ENCODE assay signal across 34 mouse cellular contexts in genomic region chr4:118356738-118357137, GRCm38 (mm10). TPM values are rescaled to one million over a fixed set of nuclear protein-coding genes. Genes with fewer than 3 reads are reported as not detected.
DNase-seq lines count a peak whose midpoint lies in the region; ATAC-seq and TF ChIP-seq lines count a peak whose summit lies in the region.
"Had no signal": no experiment of that assay in that cellular context is flagged by ENCODE, and none has a peak within 500 bp of the region (broad histone marks: within the 10 kb centered on the region; RNA-seq: fewer than 3 reads in every experiment).

No protein-coding gene starts in this region.

- DNase-seq in liver, adult 2 months (ENCODE audit: extremely low read depth, low read depth, low spot score), result peak; percentile 100
- no peak for DNase-seq in kidney, postnatal 0 days (ENCODE audit: low spot score)
- DNase-seq in adrenal gland, postnatal 10 days, result no peak
- DNase-seq in heart, postnatal 10 days, result no peak
- DNase-seq: adrenal gland, postnatal 25 days; cerebellum, adult 18-20 months; cerebellum, postnatal 14 days; gastrocnemius, adult 2 months; gastrocnemius, postnatal 36 days; heart, adult 2 months; heart, postnatal 14 days; layer of hippocampus, postnatal 36 days; left cerebral cortex, postnatal 4 days; lung, adult 18-20 months; lung, postnatal 4 days; right cerebral cortex, adult 18-20 months; thymus, adult 18-20 months; thymus, postnatal 25 days had no signal

- peaks cover 8% of the 10 kb centered on the region for H3K4me1 ChIP-seq in intestine, embryonic 16.5 days (ENCODE audit: control insufficient read depth, insufficient read depth, low read length)
- H3K4me1 ChIP-seq in intestine, embryonic 15.5 days (replicated peaks), result peaks cover 12% of the 10 kb centered on the region; the same call in 1 of the 2 replicates
- peaks cover 17% of the 10 kb centered on the region for H3K4me1 ChIP-seq in liver, adult 2 months (ENCODE audit: control insufficient read depth, insufficient read depth, low read length)
- peaks cover 29% of the 10 kb centered on the region for H3K4me1 ChIP-seq in liver, embryonic 12.5 days
- H3K4me1 ChIP-seq in kidney, postnatal 0 days (replicated peaks; ENCODE audit: insufficient read depth, low read length), result peaks cover 10% of the 10 kb centered on the region; the same call in 1 of the 2 replicates
- peaks cover 19% of the 10 kb centered on the region for H3K4me1 ChIP-seq in small intestine, adult 2 months (ENCODE audit: control insufficient read depth, insufficient read depth, insufficient read length, low read length)

- TF ChIP-seq POLR2A in liver, adult 2 months (IDR thresholded peaks at IDR 0.05; ENCODE audit: extremely low read depth, insufficient read depth, low read length), result no peak
- TF ChIP-seq POLR2A in small intestine, adult 2 months (IDR thresholded peaks at IDR 0.05; ENCODE audit: low read depth, low read length), result no peak

- intact Hi-C loops in heart, postnatal 10 days (cut with DNase I), result no loop called here

- no peaks in the 10 kb centered on the region for H3K27me3 ChIP-seq in intestine, embryonic 16.5 days (replicated peaks; ENCODE audit: control insufficient read depth, insufficient read depth, low read length)
- H3K27me3 ChIP-seq in intestine, embryonic 15.5 days (replicated peaks), result no peaks in the 10 kb centered on the region
- no peaks in the 10 kb centered on the region for H3K27me3 ChIP-seq in liver, adult 2 months (ENCODE audit: control insufficient read depth, insufficient read depth, low read length)
- no peaks in the 10 kb centered on the region for H3K27me3 ChIP-seq in liver, embryonic 12.5 days (replicated peaks)
- no peaks in the 10 kb centered on the region for H3K27me3 ChIP-seq in kidney, postnatal 0 days (ENCODE audit: insufficient read depth, low read length)
- H3K27me3 ChIP-seq in small intestine, adult 2 months (ENCODE audit: control insufficient read depth, insufficient read depth, low read length), result no peaks in the 10 kb centered on the region
- H3K27me3 ChIP-seq: CH12.LX; heart, embryonic 13.5 days; midbrain, embryonic 12.5 days; neural tube, embryonic 12.5 days; Patski had no signal

- no peaks in the 10 kb centered on the region for H3K36me3 ChIP-seq in intestine, embryonic 16.5 days (ENCODE audit: control insufficient read depth, insufficient read depth, low read length)
- no peaks in the 10 kb centered on the region for H3K36me3 ChIP-seq in intestine, embryonic 15.5 days
- H3K36me3 ChIP-seq in liver, adult 2 months (ENCODE audit: control insufficient read depth, insufficient read depth, low read length), result no peaks in the 10 kb centered on the region
- H3K36me3 ChIP-seq in liver, embryonic 12.5 days, result peaks cover 5% of the 10 kb centered on the region
- H3K36me3 ChIP-seq in kidney, postnatal 0 days (ENCODE audit: insufficient read depth, low read length), result no peaks in the 10 kb centered on the region
- H3K36me3 ChIP-seq in small intestine, adult 2 months (ENCODE audit: control insufficient read depth, insufficient read depth, low read length), result no peaks in the 10 kb centered on the region

- no peak for TF ChIP-seq CTCF in liver, adult 2 months (IDR thresholded peaks at IDR 0.05; ENCODE audit: low read depth, low read length)
- no peak for TF ChIP-seq CTCF in kidney, postnatal 0 days (IDR thresholded peaks at IDR 0.05; ENCODE audit: low read depth)
- TF ChIP-seq CTCF in small intestine, adult 2 months (IDR thresholded peaks at IDR 0.05; ENCODE audit: extremely low read depth, insufficient read length, insufficient replicate concordance, low read depth, low read length), result no peak

- no peak overlapping the region for H3K4me2 ChIP-seq in intestine, embryonic 16.5 days (ENCODE audit: low read depth, low read length)
- no peak overlapping the region for H3K4me2 ChIP-seq in intestine, embryonic 15.5 days (replicated peaks)
- no peak overlapping the region for H3K4me2 ChIP-seq in liver, embryonic 12.5 days
- H3K4me2 ChIP-seq in kidney, postnatal 0 days (ENCODE audit: low read length), result no peak overlapping the region
- H3K4me2 ChIP-seq: heart, embryonic 13.5 days; midbrain, embryonic 12.5 days; neural tube, embryonic 12.5 days had no signal

- WGBS in intestine, embryonic 16.5 days, result 83% methylated on average over 6 of the region's 6 CpGs
- 79% methylated on average over 6 of the region's 6 CpGs for WGBS in intestine, embryonic 15.5 days
- WGBS in liver, adult 2 months, result 29% methylated on average over 6 of the region's 6 CpGs
- 80% methylated on average over 6 of the region's 6 CpGs for WGBS in liver, embryonic 12.5 days (ENCODE audit: insufficient replicate concordance)
- 77% methylated on average over 6 of the region's 6 CpGs for WGBS in kidney, postnatal 0 days
- 34% methylated on average over 6 of the region's 6 CpGs for WGBS in small intestine, adult 2 months

- no peak overlapping the region for H3K9ac ChIP-seq in intestine, embryonic 16.5 days (ENCODE audit: low read depth, low read length)
- no peak overlapping the region for H3K9ac ChIP-seq in intestine, embryonic 15.5 days
- peak overlapping the region; percentile 65 for H3K9ac ChIP-seq in liver, adult 2 months (ENCODE audit: low read depth, low read length)
- H3K9ac ChIP-seq in liver, embryonic 12.5 days, result no peak overlapping the region
- no peak overlapping the region for H3K9ac ChIP-seq in kidney, postnatal 0 days (ENCODE audit: low read depth, low read length)
- H3K9ac ChIP-seq: heart, embryonic 13.5 days; midbrain, embryonic 12.5 days; neural tube, embryonic 12.5 days had no signal

- H3K9me3 ChIP-seq in intestine, embryonic 16.5 days (ENCODE audit: control insufficient read depth, low read length), result no peaks in the 10 kb centered on the region
- H3K9me3 ChIP-seq in intestine, embryonic 15.5 days, result no peaks in the 10 kb centered on the region
- H3K9me3 ChIP-seq in liver, embryonic 12.5 days (replicated peaks), result 0 out of 2 replicates have a peak, but pooled peaks cover 4% of the 10 kb centered on the region
- no peaks in the 10 kb centered on the region for H3K9me3 ChIP-seq in kidney, postnatal 0 days (replicated peaks; ENCODE audit: low read length)
- H3K9me3 ChIP-seq: midbrain, embryonic 12.5 days; neural tube, embryonic 12.5 days had no signal

- no peak overlapping the region for H3K4me3 ChIP-seq in intestine, embryonic 16.5 days (ENCODE audit: low read length)
- no peak overlapping the region for H3K4me3 ChIP-seq in intestine, embryonic 15.5 days (replicated peaks)
- H3K4me3 ChIP-seq in liver, adult 2 months (ENCODE audit: insufficient read depth, low read depth, low read length), result no peak overlapping the region
- H3K4me3 ChIP-seq in liver, embryonic 12.5 days, result no peak overlapping the region
- no peak overlapping the region for H3K4me3 ChIP-seq in kidney, postnatal 0 days (replicated peaks; ENCODE audit: low read depth, low read length)
- no peak overlapping the region for H3K4me3 ChIP-seq in small intestine, adult 2 months (ENCODE audit: low read depth, low read length)
- H3K4me3 ChIP-seq: erythroblast, embryonic 14.5 days; gastrocnemius, adult 2 months; heart, adult 2 months; heart, embryonic 13.5 days; megakaryocyte, embryonic 14.5 days; midbrain, embryonic 12.5 days; myocyte; neural tube, embryonic 12.5 days had no signal

- ATAC-seq in intestine, embryonic 16.5 days, result peak; percentile 39
- no peak for ATAC-seq in intestine, embryonic 15.5 days
- no peak for ATAC-seq in liver, embryonic 12.5 days
- peak; percentile 75 for ATAC-seq in kidney, postnatal 0 days (replicated peaks; ENCODE audit: low FRiP score, low read depth)
- ATAC-seq: forebrain, embryonic 16.5 days; hindbrain, embryonic 16.5 days; lung, postnatal 0 days; Patski had no signal

- H3K27ac ChIP-seq in intestine, embryonic 16.5 days (ENCODE audit: low read length), result peak overlapping the region; percentile 57; the same call in 1 of the 2 replicates
- no peak overlapping the region for H3K27ac ChIP-seq in intestine, embryonic 15.5 days
- H3K27ac ChIP-seq in liver, adult 2 months (replicated peaks; ENCODE audit: insufficient read depth, low read depth, low read length), result peak overlapping the region; percentile 88
- H3K27ac ChIP-seq in liver, embryonic 12.5 days, result no peak overlapping the region
- H3K27ac ChIP-seq in kidney, postnatal 0 days, result no peak overlapping the region
- H3K27ac ChIP-seq in small intestine, adult 2 months (ENCODE audit: insufficient read depth, low read depth, low read length), result peak overlapping the region; percentile 95
- H3K27ac ChIP-seq: gastrocnemius, adult 2 months; heart, adult 2 months; heart, embryonic 13.5 days; midbrain, embryonic 12.5 days; neural tube, embryonic 12.5 days; stomach, postnatal 0 days had no signal

- H3K79me2 ChIP-seq in liver, adult 2 months (ENCODE audit: control insufficient read depth, insufficient read depth, low read length), result no peaks in the 10 kb centered on the region

RNA-seq across cellular contexts. Expression of gene Szt2, which starts 52.3 kb away (rescaled TPM):
- 4.5 and 4.7 TPM in 2 replicates for polyA plus RNA-seq in intestine, embryonic 16.5 days (2015; fragmentation: Nextera tagmentation; extraction: Ambion mirVana)
- 4.4 and 5.1 TPM in 2 replicates for polyA plus RNA-seq in intestine, embryonic 15.5 days (2015; fragmentation: Nextera tagmentation; extraction: Ambion mirVana)
- total RNA-seq in liver, adult 2 months (2014; rRNA removed), result 3.0 and 5.2 TPM in 2 replicates
- 8.8 and 11.9 TPM in 2 replicates for polyA plus RNA-seq in liver, adult 2 months (2012; rRNA removed)
- 4.8 and 4.9 TPM in 2 replicates for polyA plus RNA-seq in liver, embryonic 12.5 days (2016; fragmentation: Nextera tagmentation; extraction: Ambion mirVana)
- polyA plus RNA-seq in kidney, postnatal 0 days (2015; fragmentation: Nextera tagmentation; extraction: Ambion mirVana), result 3.3 and 3.6 TPM in 2 replicates
- 18.5 and 35.1 TPM in 2 replicates for polyA plus RNA-seq in small intestine, adult 2 months (2012; rRNA removed)
- total RNA-seq in adrenal gland, postnatal 10 days (2021), result 10 to 100 TPM; 13.1 to 26.3 TPM
- total RNA-seq in heart, postnatal 10 days (2021), result 10 to 100 TPM; 12.8 to 12.9 TPM

RNA-seq across cellular contexts. Expression of gene Med8, which starts 52.4 kb away (rescaled TPM):
- polyA plus RNA-seq in intestine, embryonic 16.5 days (2015; fragmentation: Nextera tagmentation; extraction: Ambion mirVana), result 96.6 and 107 TPM in 2 replicates
- polyA plus RNA-seq in intestine, embryonic 15.5 days (2015; fragmentation: Nextera tagmentation; extraction: Ambion mirVana), result 102 and 103 TPM in 2 replicates
- total RNA-seq in liver, adult 2 months (2014; rRNA removed), result 37.0 and 40.3 TPM in 2 replicates
- 25.5 and 31.3 TPM in 2 replicates for polyA plus RNA-seq in liver, adult 2 months (2012; rRNA removed)
- 105 and 109 TPM in 2 replicates for polyA plus RNA-seq in liver, embryonic 12.5 days (2016; fragmentation: Nextera tagmentation; extraction: Ambion mirVana)
- polyA plus RNA-seq in kidney, postnatal 0 days (2015; fragmentation: Nextera tagmentation; extraction: Ambion mirVana), result 89.6 and 92.8 TPM in 2 replicates
- polyA plus RNA-seq in small intestine, adult 2 months (2012; rRNA removed), result 10.7 and 19.5 TPM in 2 replicates
- 10 to 100 TPM; 63.3 to 73.5 TPM for total RNA-seq in adrenal gland, postnatal 10 days (2021)
- total RNA-seq in heart, postnatal 10 days (2021), result 10 to 100 TPM; 44.3 to 46.2 TPM

Comparison
In these comparisons a context has a peak if more than half of its experiments do, and no peak if none do; other contexts are left out.
1. ATAC-seq: peak in intestine, embryonic 16.5 days (single experiment) and kidney, postnatal 0 days (single experiment); none in intestine, embryonic 15.5 days (single experiment) and liver, embryonic 12.5 days (single experiment).
2. H3K27ac ChIP-seq: peak in intestine, embryonic 16.5 days (single experiment), liver, adult 2 months (single experiment) and small intestine, adult 2 months (single experiment); none in intestine, embryonic 15.5 days (single experiment), liver, embryonic 12.5 days (single experiment) and kidney, postnatal 0 days (single experiment).